ENCODE assay signal across 38 mouse cellular contexts in the genomic region with DNA sequence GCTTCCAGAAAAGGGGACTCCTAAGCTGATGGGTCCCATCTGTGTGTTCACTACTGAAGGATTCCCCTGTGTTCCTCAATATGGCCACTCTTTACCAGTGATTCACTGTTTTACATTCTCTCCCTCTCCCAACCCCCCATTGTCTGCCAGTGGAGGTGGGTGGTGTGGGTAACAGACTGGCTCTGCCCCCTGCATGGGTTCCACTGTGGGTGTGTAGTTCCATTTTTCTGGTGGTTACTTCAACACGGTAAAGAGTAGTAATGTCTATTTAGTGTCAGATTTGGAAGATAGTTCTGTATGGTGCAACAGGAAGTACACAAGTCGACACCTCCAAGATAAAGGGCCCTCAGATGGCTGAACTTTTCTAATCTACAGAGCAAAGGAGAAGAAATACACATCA. TPM values are rescaled to one million over a fixed set of nuclear protein-coding genes. Genes with fewer than 3 reads are reported as not detected.
DNase-seq lines count a peak whose midpoint lies in the region; ATAC-seq and TF ChIP-seq lines count a peak whose summit lies in the region.
"Had no signal": no experiment of that assay in that cellular context is flagged by ENCODE, and none has a peak within 500 bp of the region (broad histone marks: within the 10 kb centered on the region; RNA-seq: fewer than 3 reads in every experiment).

No protein-coding gene starts in this region.

- TF ChIP-seq POLR2A in bone marrow, adult 2 months (IDR thresholded peaks at IDR 0.05; ENCODE audit: borderline replicate concordance, control insufficient read depth, low read depth, low read length) = no peak

- DNase-seq in thymus, postnatal 14 days = peak; percentile 12
- no peak for DNase-seq in thymus, postnatal 10 days (ENCODE audit: low spot score in 2 of 2)
- DNase-seq in adrenal gland, postnatal 36 days = no peak
- DNase-seq in frontal cortex, postnatal 10 days (ENCODE audit: low spot score in 2 of 2) = no peak
- DNase-seq: adrenal gland, adult 8-10 months; cerebellum, adult 11-12 months; cerebellum, postnatal 10 days; forebrain, postnatal 0 days; gastrocnemius, postnatal 14 days; heart, adult 18-20 months; heart, postnatal 4 days; kidney, postnatal 4 days; layer of hippocampus, postnatal 36 days; liver, embryonic 13.5 days; lung, adult 2 months; lung, postnatal 10 days; right cerebral cortex, postnatal 4 days had no signal

- H3K27me3 ChIP-seq in kidney, embryonic 14.5 days (ENCODE audit: control insufficient read depth, insufficient read depth, low read length) = no peaks in the 10 kb centered on the region
- H3K27me3 ChIP-seq: forebrain, embryonic 12.5 days; heart, embryonic 12.5 days; limb, embryonic 15.5 days; liver, embryonic 13.5 days; neural tube, embryonic 13.5 days had no signal

- no peak for TF ChIP-seq CTCF in bone marrow, adult 2 months (IDR thresholded peaks at IDR 0.05; ENCODE audit: control insufficient read depth, insufficient read depth, low read length)

- H3K4me2 ChIP-seq in kidney, embryonic 14.5 days (replicated peaks; ENCODE audit: low read depth, low read length) = no peak overlapping the region
- H3K4me2 ChIP-seq: forebrain, embryonic 12.5 days; heart, embryonic 12.5 days; hindbrain, embryonic 14.5 days; limb, embryonic 15.5 days; liver, embryonic 13.5 days; neural tube, embryonic 13.5 days had no signal

- H3K4me3 ChIP-seq in bone marrow, adult 2 months (replicated peaks; ENCODE audit: control insufficient read depth, low read depth, low read length) = no peak overlapping the region
- no peak overlapping the region for H3K4me3 ChIP-seq in kidney, embryonic 14.5 days (ENCODE audit: low read length)
- H3K4me3 ChIP-seq: erythroblast, embryonic 14.5 days; forebrain, embryonic 12.5 days; heart, embryonic 12.5 days; limb, embryonic 10.5 days; limb, embryonic 15.5 days; liver, embryonic 13.5 days; midbrain, embryonic 10.5 days; myocyte; neural tube, embryonic 13.5 days had no signal

- H3K9ac ChIP-seq in kidney, embryonic 14.5 days (ENCODE audit: low read depth, low read length) = no peak overlapping the region
- H3K9ac ChIP-seq: forebrain, embryonic 12.5 days; forebrain, postnatal 0 days; heart, embryonic 12.5 days; hindbrain, embryonic 14.5 days; limb, embryonic 15.5 days; liver, embryonic 13.5 days; neural tube, embryonic 13.5 days had no signal

- peak; percentile 25 for ATAC-seq in megakaryocyte, adult 5-6 weeks (ENCODE audit: poor library complexity, severe bottlenecking)
- no peak for ATAC-seq in kidney, embryonic 14.5 days (ENCODE audit: low FRiP score, low TSS enrichment)
- ATAC-seq: forebrain, postnatal 0 days; intestine, postnatal 0 days; midbrain, embryonic 16.5 days had no signal

- H3K9me3 ChIP-seq in kidney, embryonic 14.5 days (ENCODE audit: control insufficient read depth, low read length) = peaks cover 2% of the 10 kb centered on the region; the same call in 1 of the 2 replicates
- H3K9me3 ChIP-seq: forebrain, embryonic 12.5 days; limb, embryonic 10.5 days; limb, embryonic 15.5 days; liver, embryonic 13.5 days; midbrain, embryonic 10.5 days; neural tube, embryonic 13.5 days had no signal

- peaks cover 2% of the 10 kb centered on the region; the same call in 1 of the 2 replicates for H3K4me1 ChIP-seq in bone marrow, adult 2 months (ENCODE audit: control insufficient read depth, insufficient read depth, low read length)
- H3K4me1 ChIP-seq in kidney, embryonic 14.5 days (ENCODE audit: control insufficient read depth, insufficient read depth, low read length) = no peaks in the 10 kb centered on the region; the same call in 1 of the 2 replicates
- H3K4me1 ChIP-seq: forebrain, embryonic 12.5 days; heart, embryonic 12.5 days; limb, embryonic 10.5 days; limb, embryonic 15.5 days; liver, embryonic 13.5 days; midbrain, embryonic 10.5 days; neural tube, embryonic 13.5 days had no signal

- no peaks in the 10 kb centered on the region for H3K36me3 ChIP-seq in kidney, embryonic 14.5 days (ENCODE audit: control insufficient read depth, insufficient read depth, low read length)
- H3K36me3 ChIP-seq: forebrain, embryonic 12.5 days; heart, embryonic 12.5 days; limb, embryonic 10.5 days; limb, embryonic 15.5 days; liver, embryonic 13.5 days; midbrain, embryonic 10.5 days; neural tube, embryonic 13.5 days had no signal

- WGBS in bone marrow, adult 2 months = 7% methylated on average over 2 of the region's 2 CpGs
- 75% methylated on average over 2 of the region's 2 CpGs for WGBS in kidney, embryonic 14.5 days

- peak overlapping the region; percentile 70; the same call in 1 of the 2 replicates for H3K27ac ChIP-seq in bone marrow, adult 2 months (ENCODE audit: control insufficient read depth, insufficient read depth, low read depth, low read length, poor library complexity)
- H3K27ac ChIP-seq in kidney, embryonic 14.5 days (ENCODE audit: low read depth, low read length) = no peak overlapping the region
- H3K27ac ChIP-seq: forebrain, embryonic 12.5 days; hindbrain, embryonic 14.5 days; limb, embryonic 10.5 days; limb, embryonic 15.5 days; liver, embryonic 13.5 days; midbrain, embryonic 10.5 days; neural tube, embryonic 13.5 days had no signal

RNA-seq across cellular contexts. Expression of a gene that starts 4.2 kb away (rescaled TPM):
- not detected in 2 replicates for polyA plus RNA-seq in bone marrow, adult 2 months (2011; ENCODE audit: insufficient read depth, insufficient read length, low replicate concordance, missing spikeins)
- total RNA-seq in megakaryocyte, adult 5-6 weeks (2015) = 1.0 TPM in 1 of 2 replicates, not detected in the other
- total RNA-seq in megakaryocyte, adult 5-6 weeks (2017) = not detected in 2 replicates
- not detected for total RNA-seq in adrenal gland, postnatal 36 days (2021)
- not detected in 2 replicates for polyA plus RNA-seq in kidney, embryonic 14.5 days (2014; fragmentation: Nextera tagmentation; extraction: Ambion mirVana)
- total RNA-seq: adrenal gland, adult 8-10 months; forebrain, postnatal 0 days; gastrocnemius, postnatal 14 days; heart, adult 18-20 months; heart, postnatal 4 days; layer of hippocampus, adult 8-10 months; layer of hippocampus, postnatal 36 days; left cerebral cortex, postnatal 10 days had no signal
- polyA plus RNA-seq: cortical plate, adult 2 months; embryonic facial prominence, embryonic 14.5 days; erythroblast, embryonic 14.5 days; forebrain, embryonic 12.5 days; forebrain, postnatal 0 days; heart, embryonic 12.5 days; heart, postnatal 0 days; hindbrain, embryonic 14.5 days; intestine, postnatal 0 days; kidney, embryonic 16.5 days; limb, embryonic 10.5 days; limb, embryonic 15.5 days; liver, embryonic 13.5 days; lung, adult 2 months; midbrain, embryonic 10.5 days; midbrain, embryonic 16.5 days; myocyte; neural tube, embryonic 13.5 days; spleen, adult 2 months had no signal

RNA-seq across cellular contexts. Expression of a gene that starts 7.9 kb away (rescaled TPM):
- polyA plus RNA-seq in bone marrow, adult 2 months (2011; ENCODE audit: insufficient read depth, insufficient read length, low replicate concordance, missing spikeins) = 1.3 and 2.0 TPM in 2 replicates
- 299 and 403 TPM in 2 replicates for total RNA-seq in megakaryocyte, adult 5-6 weeks (2015)
- 184 and 222 TPM in 2 replicates for total RNA-seq in megakaryocyte, adult 5-6 weeks (2017)
- total RNA-seq in adrenal gland, postnatal 36 days (2021) = not detected
- 0.49 and 0.97 TPM in 2 replicates for polyA plus RNA-seq in kidney, embryonic 14.5 days (2014; fragmentation: Nextera tagmentation; extraction: Ambion mirVana)
- total RNA-seq: gastrocnemius, postnatal 14 days; heart, adult 18-20 months; layer of hippocampus, postnatal 36 days had no signal
- polyA plus RNA-seq: myocyte had no signal

RNA-seq across cellular contexts. Expression of a gene that starts 21.2 kb away (rescaled TPM):
- 1.5 and 2.3 TPM in 2 replicates for polyA plus RNA-seq in bone marrow, adult 2 months (2011; ENCODE audit: insufficient read depth, insufficient read length, low replicate concordance, missing spikeins)
- total RNA-seq in megakaryocyte, adult 5-6 weeks (2015) = 36.0 and 59.5 TPM in 2 replicates
- 36.2 and 51.5 TPM in 2 replicates for total RNA-seq in megakaryocyte, adult 5-6 weeks (2017)
- under 1 TPM in 1 of 2 experiments, not detected in 1; 0.50 TPM for total RNA-seq in adrenal gland, postnatal 36 days (2021)
- polyA plus RNA-seq in kidney, embryonic 14.5 days (2014; fragmentation: Nextera tagmentation; extraction: Ambion mirVana) = 1.8 TPM in 1 of 2 replicates, not detected in the other
- total RNA-seq: forebrain, postnatal 0 days; gastrocnemius, postnatal 14 days; heart, adult 18-20 months; heart, postnatal 4 days; layer of hippocampus, postnatal 36 days; left cerebral cortex, postnatal 10 days had no signal
- polyA plus RNA-seq: erythroblast, embryonic 14.5 days; forebrain, embryonic 12.5 days; midbrain, embryonic 10.5 days; myocyte had no signal

RNA-seq across cellular contexts. Expression of a gene that starts 48.3 kb away (rescaled TPM):
- polyA plus RNA-seq in bone marrow, adult 2 months (2011; ENCODE audit: insufficient read depth, insufficient read length, low replicate concordance, missing spikeins) = 88.2 and 218 TPM in 2 replicates
- total RNA-seq in megakaryocyte, adult 5-6 weeks (2015) = 916 and 950 TPM in 2 replicates
- total RNA-seq in megakaryocyte, adult 5-6 weeks (2017) = 592 and 639 TPM in 2 replicates
- 10 to 100 TPM; 11.4 to 30.4 TPM for total RNA-seq in adrenal gland, postnatal 36 days (2021)
- polyA plus RNA-seq in kidney, embryonic 14.5 days (2014; fragmentation: Nextera tagmentation; extraction: Ambion mirVana) = 4.4 and 4.6 TPM in 2 replicates
- polyA plus RNA-seq: erythroblast, embryonic 14.5 days had no signal

Comparison
In these comparisons a context has a peak if more than half of its experiments do, and no peak if none do; other contexts are left out.
1. RNA of a gene that starts 7.9 kb away (total RNA-seq): 184 to 403 TPM in megakaryocyte, adult 5-6 weeks; not detected in adrenal gland, postnatal 36 days; every median in the first group is over 100 times any median in the second.
2. RNA of a gene that starts 21.2 kb away (total RNA-seq): 36.0 to 59.5 TPM in megakaryocyte, adult 5-6 weeks; 0.50 TPM in adrenal gland, postnatal 36 days; every median in the first group is over 10 times any median in the second.